Mouse (Mus musculus): ENCODE measurements at regions not wholly inside any gene's neighbourhood (a gene's known extent, or its start where the extent isn't known, plus 50 kb on each side); places are given as distances from the start of the nearest gene placed in this dataset.

- TF ChIP-seq CTCF (IDR thresholded peaks at IDR 0.05; ENCODE audit: insufficient read depth, low read length) (no peak), POLR2A (IDR thresholded peaks at IDR 0.05; ENCODE audit: borderline replicate concordance, extremely low read depth, low read depth, low read length) (no peak)
Observed at GRCm38 (mm10) chr10:9438366-9438765, 236.6 kb downstream of the Samd5 start.
